ENCODE assay signal across 20 mouse cellular contexts in genomic region chr5:64765765-64766164, GRCm38 (mm10). TPM values are rescaled to one million over a fixed set of nuclear protein-coding genes. Genes with fewer than 3 reads are reported as not detected.
DNase-seq lines count a peak whose midpoint lies in the region; ATAC-seq lines count a peak whose summit lies in the region.
"Had no signal": no experiment of that assay in that cellular context is flagged by ENCODE, and none has a peak within 500 bp of the region (broad histone marks: within the 10 kb centered on the region; RNA-seq: fewer than 3 reads in every experiment).

No protein-coding gene starts in this region.

- peak; percentile 7 for DNase-seq in right cerebral cortex, adult 18-20 months
- DNase-seq in right cerebral cortex, adult 2 months (ENCODE audit: low spot score in 2 of 2), result no peak
- peak; percentile 40 for DNase-seq in brain, adult 2 months (ENCODE audit: low read depth, low spot score)
- DNase-seq in naive thymus-derived CD4-positive, alpha-beta T cell, adult 2 months (ENCODE audit: low read depth), result peak; percentile 35
- no peak for DNase-seq in yolk sac, embryonic 10.5 days (ENCODE audit: low spot score)
- DNase-seq in retina, postnatal 1 day, result no peak
- DNase-seq in embryo, embryonic 10.5 days (ENCODE audit: low spot score), result no peak
- DNase-seq: adrenal gland, postnatal 14 days; B cell, adult 2 months; cerebellum, adult 18-20 months; cerebellum, adult 9-11 months; cerebellum, postnatal 36 days; embryo, embryonic 11 days; gastrocnemius, postnatal 36 days; heart, postnatal 10 days; heart, postnatal 4 days had no signal

- ATAC-seq in CD4-positive, CD25-positive, alpha-beta regulatory T cell, adult 4 months, result peak; percentile 23
- ATAC-seq: forebrain, embryonic 15.5 days; hindbrain, postnatal 0 days; intestine, embryonic 16.5 days had no signal

RNA-seq across cellular contexts. Expression of gene Klf3, which starts 37.4 kb away (rescaled TPM):
- polyA plus RNA-seq in CD4-positive, CD25-positive, alpha-beta regulatory T cell, adult 4 months (2017; shearing (Covaris generic)), result 10 to 100 TPM; 81.0 to 99.7 TPM

Comparison
In these comparisons a context has a peak if more than half of its experiments do, and no peak if none do; other contexts are left out.
1. DNase-seq: peak in right cerebral cortex, adult 18-20 months (single experiment), brain, adult 2 months (single experiment) and naive thymus-derived CD4-positive, alpha-beta T cell, adult 2 months (single experiment); none in right cerebral cortex, adult 2 months (0 of 2), yolk sac, embryonic 10.5 days (single experiment), retina, postnatal 1 day (single experiment) and embryo, embryonic 10.5 days (single experiment).